Mouse (Mus musculus): ENCODE results near the gene Lclat1. TPM values are rescaled to one million over a fixed set of nuclear protein-coding genes. Genes with fewer than 3 reads are reported as not detected.

Gene Lclat1
- polyA plus RNA-seq, 1 experiment from 2014 or later: 15.2 TPM

DNA sequence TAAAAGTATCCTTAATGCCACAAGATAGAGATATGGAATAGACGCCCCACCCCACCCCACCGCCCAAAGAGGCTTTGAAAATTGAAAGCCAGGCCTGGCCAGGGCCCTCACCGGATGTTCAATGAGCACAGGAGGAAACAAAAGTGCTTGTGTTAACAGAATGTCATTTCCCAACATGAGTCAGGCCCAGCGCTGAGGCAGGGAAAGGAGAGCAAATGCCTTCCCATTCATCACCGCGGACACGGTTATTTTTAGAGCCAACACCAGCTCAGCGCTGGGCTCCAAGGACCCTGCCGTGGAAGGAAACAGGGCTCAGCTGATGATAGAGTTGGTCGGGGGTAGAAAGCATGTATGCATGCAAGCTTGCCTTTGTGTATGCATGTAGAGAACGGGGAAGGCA lies 40.4 kb upstream of the Lclat1 start:
- no peaks in the 10 kb centered on the region for H3K36me3 ChIP-seq (ENCODE audit: control insufficient read depth, insufficient read depth, low read length)
- H3K27ac ChIP-seq (ENCODE audit: low read depth, low read length): no peak overlapping the region
- WGBS: 76% methylated on average over 11 of the region's 11 CpGs
- no peak overlapping the region for H3K4me3 ChIP-seq (ENCODE audit: low read depth, low read length)
- no peak overlapping the region for H3K9ac ChIP-seq (ENCODE audit: low read length)
- H3K4me2 ChIP-seq (ENCODE audit: low read depth, low read length, severe bottlenecking): no peak overlapping the region
- no peaks in the 10 kb centered on the region for H3K27me3 ChIP-seq (ENCODE audit: control insufficient read depth, insufficient read depth, low read length)
- ATAC-seq (replicated peaks; ENCODE audit: low FRiP score) (no peak), DNase-seq (ENCODE audit: low spot score) (no peak)
- no peaks in the 10 kb centered on the region for H3K9me3 ChIP-seq (ENCODE audit: control insufficient read depth, low read length)
- H3K4me1 ChIP-seq (replicated peaks; ENCODE audit: control insufficient read depth, insufficient read depth, low read length): no peaks in the 10 kb centered on the region

DNA sequence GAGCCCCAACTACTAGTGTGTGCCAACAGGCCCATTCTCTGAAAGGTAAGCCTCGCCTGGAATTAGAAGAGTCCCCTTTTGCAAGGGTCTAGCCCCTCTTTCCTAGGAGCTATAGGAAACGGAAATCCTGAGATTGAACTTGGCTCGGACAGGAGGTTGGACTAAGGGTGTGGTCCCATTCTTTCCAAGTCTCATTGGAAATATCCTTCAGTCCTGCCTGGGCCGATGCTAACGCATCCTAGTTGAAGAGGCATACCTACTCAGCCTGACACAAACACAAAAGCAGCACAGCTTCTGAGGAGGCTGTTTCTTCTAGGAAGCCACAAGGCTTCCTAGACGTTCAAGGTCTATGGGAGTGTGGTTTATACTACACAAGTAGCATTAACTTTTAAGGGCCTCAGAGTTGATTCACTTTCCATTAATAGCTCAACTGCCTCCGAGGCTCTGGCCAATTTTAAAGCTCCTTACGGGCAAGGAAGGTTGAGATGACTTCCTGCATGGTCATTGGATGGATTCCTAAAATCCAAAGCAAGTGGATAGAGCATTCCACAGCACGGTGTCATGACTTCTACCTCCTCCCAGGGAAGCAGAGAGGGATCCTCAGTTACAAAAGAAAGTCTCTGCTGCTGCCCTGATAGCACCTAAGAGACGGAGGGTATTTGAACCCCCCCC lies 39.3 kb upstream of the Lclat1 start:
- no peak overlapping the region for H3K9ac ChIP-seq (ENCODE audit: low read length)
- H3K4me1 ChIP-seq (replicated peaks; ENCODE audit: control insufficient read depth, insufficient read depth, low read length): no peaks in the 10 kb centered on the region
- 85% methylated on average over 10 of the region's 10 CpGs for WGBS
- H3K27me3 ChIP-seq (ENCODE audit: control insufficient read depth, insufficient read depth, low read length): no peaks in the 10 kb centered on the region
- H3K4me2 ChIP-seq (ENCODE audit: low read depth, low read length, severe bottlenecking): no peak overlapping the region
- no peak overlapping the region for H3K4me3 ChIP-seq (ENCODE audit: low read depth, low read length)
- no peaks in the 10 kb centered on the region for H3K9me3 ChIP-seq (ENCODE audit: control insufficient read depth, low read length)
- no peaks in the 10 kb centered on the region for H3K36me3 ChIP-seq (ENCODE audit: control insufficient read depth, insufficient read depth, low read length)
- ATAC-seq (replicated peaks; ENCODE audit: low FRiP score): no peak
- H3K27ac ChIP-seq (ENCODE audit: low read depth, low read length): no peak overlapping the region
- DNase-seq (ENCODE audit: low spot score): no peak

DNA sequence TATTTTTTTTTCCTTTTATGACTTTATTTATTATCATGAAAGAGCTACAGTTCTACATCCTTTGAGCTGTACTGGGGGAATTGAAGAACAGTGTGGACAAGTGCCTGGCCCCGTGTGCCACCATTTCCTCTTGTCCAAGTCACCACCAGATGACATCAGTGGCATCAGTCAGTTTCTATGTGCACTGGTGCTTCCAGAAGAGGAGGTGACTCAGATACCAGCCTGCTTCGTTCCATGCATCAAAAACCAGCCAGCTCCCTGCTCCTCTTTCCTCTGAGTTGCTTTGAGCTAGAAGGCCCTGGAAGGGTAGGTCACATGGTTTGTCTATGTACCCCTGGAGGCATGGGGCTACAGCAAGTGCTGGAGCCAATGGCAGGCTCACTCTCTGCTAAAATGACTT lies 37.3 kb upstream of the Lclat1 start:
- no peak overlapping the region for H3K4me3 ChIP-seq (ENCODE audit: low read depth, low read length)
- H3K27me3 ChIP-seq (ENCODE audit: control insufficient read depth, insufficient read depth, low read length): no peaks in the 10 kb centered on the region
- DNase-seq (ENCODE audit: low spot score) (no peak), ATAC-seq (replicated peaks; ENCODE audit: low FRiP score) (no peak)
- H3K9ac ChIP-seq (ENCODE audit: low read length): no peak overlapping the region
- no peak overlapping the region for H3K27ac ChIP-seq (ENCODE audit: low read depth, low read length)
- H3K4me1 ChIP-seq (replicated peaks; ENCODE audit: control insufficient read depth, insufficient read depth, low read length): no peaks in the 10 kb centered on the region
- H3K4me2 ChIP-seq (ENCODE audit: low read depth, low read length, severe bottlenecking): no peak overlapping the region
- H3K36me3 ChIP-seq (ENCODE audit: control insufficient read depth, insufficient read depth, low read length): no peaks in the 10 kb centered on the region
- WGBS: 82% methylated on average over 2 of the region's 2 CpGs
- no peaks in the 10 kb centered on the region for H3K9me3 ChIP-seq (ENCODE audit: control insufficient read depth, low read length)

DNA sequence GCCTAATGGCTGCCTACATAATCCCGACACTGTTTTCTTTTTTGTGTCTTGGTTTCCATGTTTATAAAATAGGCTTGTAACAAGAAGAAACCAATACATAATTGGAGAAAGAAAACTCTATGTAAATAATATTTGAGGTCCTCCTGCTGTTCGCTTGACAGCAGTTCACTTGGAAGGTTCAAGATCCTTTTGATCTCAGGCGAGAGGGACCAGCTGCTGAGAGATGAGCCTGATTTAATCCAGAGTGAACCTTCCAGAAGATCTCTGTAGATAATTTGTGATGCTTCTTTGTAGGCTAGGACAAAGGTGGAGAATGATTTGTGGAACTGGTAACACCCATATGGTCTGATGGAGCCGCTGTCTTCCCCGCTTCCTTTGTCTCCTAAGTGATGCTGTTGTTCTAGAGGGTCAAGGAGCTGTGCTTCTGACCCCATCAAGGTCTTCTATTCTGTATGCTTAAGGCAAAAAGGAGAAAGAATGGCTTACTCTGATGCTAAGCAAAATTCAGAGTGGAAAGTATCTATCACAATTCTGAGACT lies 36.0 kb upstream of the Lclat1 start:
- H3K4me1 ChIP-seq (replicated peaks; ENCODE audit: control insufficient read depth, insufficient read depth, low read length): no peaks in the 10 kb centered on the region
- DNase-seq (ENCODE audit: low spot score) (no peak), ATAC-seq (replicated peaks; ENCODE audit: low FRiP score) (no peak)
- H3K4me2 ChIP-seq (ENCODE audit: low read depth, low read length, severe bottlenecking): no peak overlapping the region
- 78% methylated on average over 5 of the region's 5 CpGs for WGBS
- H3K9me3 ChIP-seq (ENCODE audit: control insufficient read depth, low read length): no peaks in the 10 kb centered on the region
- no peak overlapping the region for H3K27ac ChIP-seq (ENCODE audit: low read depth, low read length)
- H3K4me3 ChIP-seq (ENCODE audit: low read depth, low read length): no peak overlapping the region
- no peak overlapping the region for H3K9ac ChIP-seq (ENCODE audit: low read length)
- H3K27me3 ChIP-seq (ENCODE audit: control insufficient read depth, insufficient read depth, low read length): no peaks in the 10 kb centered on the region
- no peaks in the 10 kb centered on the region for H3K36me3 ChIP-seq (ENCODE audit: control insufficient read depth, insufficient read depth, low read length)

DNA sequence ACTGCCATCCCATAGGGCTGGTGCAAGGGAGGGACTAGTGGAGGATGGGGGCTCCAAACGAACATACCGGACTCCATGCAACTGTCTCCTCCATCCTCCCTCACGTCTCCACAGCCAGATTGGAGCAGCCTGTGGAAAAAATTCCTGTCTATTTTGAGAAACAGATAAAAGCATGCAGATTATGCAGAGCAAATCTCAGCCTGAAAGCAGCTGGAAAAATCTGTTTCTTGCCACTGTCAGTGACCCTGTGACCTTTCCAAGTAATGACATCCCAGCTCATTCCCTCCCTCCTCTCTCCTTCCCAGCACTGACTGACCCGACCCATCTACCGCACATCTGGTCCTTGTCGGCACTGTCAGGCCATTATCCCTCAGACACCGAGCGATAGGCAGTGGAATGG lies 35.5 kb upstream of the Lclat1 start:
- no peak overlapping the region for H3K9ac ChIP-seq (ENCODE audit: low read length)
- DNase-seq (ENCODE audit: low spot score): no peak

DNA sequence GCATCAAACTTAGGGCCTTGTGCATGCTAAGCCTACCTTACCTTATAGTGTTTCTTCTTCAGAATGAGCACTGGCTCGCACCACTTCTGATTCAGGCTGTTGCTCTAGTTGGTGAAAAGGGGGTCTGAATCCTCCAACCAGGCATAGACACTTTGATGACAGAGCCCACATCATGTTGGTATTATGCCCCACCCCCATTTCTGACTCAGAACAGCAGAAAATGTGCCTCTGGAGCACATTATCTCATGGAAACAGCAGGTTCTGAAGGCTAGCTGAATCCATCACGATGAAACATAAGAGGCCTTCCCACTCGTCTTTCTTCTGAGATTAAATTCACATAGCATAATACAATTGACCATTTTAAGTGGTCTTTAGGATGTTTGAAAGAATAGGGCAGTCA lies 33.2 kb upstream of the Lclat1 start:
- Histone ChIP-seq H3K4me1 (replicated peaks; ENCODE audit: control insufficient read depth, insufficient read depth, low read length) (no peaks in the 10 kb centered on the region), H3K4me3 (ENCODE audit: low read depth, low read length) (no peak overlapping the region), H3K9ac (ENCODE audit: low read length) (no peak overlapping the region), H3K36me3 (ENCODE audit: control insufficient read depth, insufficient read depth, low read length) (no peaks in the 10 kb centered on the region), H3K27ac (ENCODE audit: low read depth, low read length) (no peak overlapping the region), H3K9me3 (ENCODE audit: control insufficient read depth, low read length) (no peaks in the 10 kb centered on the region), H3K4me2 (ENCODE audit: low read depth, low read length, severe bottlenecking) (no peak overlapping the region), H3K27me3 (ENCODE audit: control insufficient read depth, insufficient read depth, low read length) (no peaks in the 10 kb centered on the region)
- DNase-seq (ENCODE audit: low spot score) (no peak), ATAC-seq (replicated peaks; ENCODE audit: low FRiP score) (no peak)
- WGBS: 86% methylated on average over 3 of the region's 3 CpGs

More for the DNA sequence above, 35.5 kb upstream of the Lclat1 start:
- Histone ChIP-seq H3K27me3 (ENCODE audit: control insufficient read depth, insufficient read depth, low read length) (no peaks in the 10 kb centered on the region), H3K36me3 (ENCODE audit: control insufficient read depth, insufficient read depth, low read length) (no peaks in the 10 kb centered on the region), H3K4me1 (replicated peaks; ENCODE audit: control insufficient read depth, insufficient read depth, low read length) (no peaks in the 10 kb centered on the region), H3K4me2 (ENCODE audit: low read depth, low read length, severe bottlenecking) (no peak overlapping the region), H3K4me3 (ENCODE audit: low read depth, low read length) (no peak overlapping the region), H3K9me3 (ENCODE audit: control insufficient read depth, low read length) (no peaks in the 10 kb centered on the region), H3K27ac (ENCODE audit: low read depth, low read length) (no peak overlapping the region)
- WGBS: 73% methylated on average over 8 of the region's 8 CpGs
- ATAC-seq (replicated peaks; ENCODE audit: low FRiP score): no peak

DNA sequence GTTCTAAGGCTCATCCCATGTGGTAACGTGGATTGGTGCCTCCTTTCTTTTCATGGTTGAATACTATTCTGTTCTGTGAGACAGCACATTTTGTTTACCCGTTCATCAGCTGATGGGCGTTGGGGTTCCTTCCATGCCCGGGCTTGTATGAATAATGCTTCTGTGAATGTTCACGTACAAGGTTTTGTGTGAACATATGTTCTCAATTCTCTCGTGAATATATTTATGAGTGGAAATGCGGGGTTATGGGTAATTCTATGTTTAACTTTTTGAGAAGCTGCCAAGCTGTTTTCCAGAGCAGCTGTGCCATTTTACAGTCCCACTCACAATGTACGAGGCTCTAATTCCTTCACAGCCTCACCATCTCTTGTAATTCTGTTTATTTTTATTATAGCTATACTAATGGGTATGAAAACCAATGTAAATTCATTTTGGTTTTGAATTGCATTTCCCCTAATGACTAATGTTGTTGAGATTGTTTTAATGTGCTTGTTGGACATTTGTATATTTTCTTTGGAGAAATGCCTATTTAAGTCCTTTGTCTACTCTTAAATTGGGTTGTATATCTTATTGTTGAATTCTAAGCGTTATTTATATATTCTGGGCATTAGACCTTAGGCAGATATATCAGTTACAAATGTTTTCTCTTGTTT lies 32.4 kb upstream of the Lclat1 start:
- no peak for DNase-seq (ENCODE audit: low spot score)
- ATAC-seq (replicated peaks; ENCODE audit: low FRiP score): no peak
- WGBS: 86% methylated on average over 9 of the region's 9 CpGs

DNA sequence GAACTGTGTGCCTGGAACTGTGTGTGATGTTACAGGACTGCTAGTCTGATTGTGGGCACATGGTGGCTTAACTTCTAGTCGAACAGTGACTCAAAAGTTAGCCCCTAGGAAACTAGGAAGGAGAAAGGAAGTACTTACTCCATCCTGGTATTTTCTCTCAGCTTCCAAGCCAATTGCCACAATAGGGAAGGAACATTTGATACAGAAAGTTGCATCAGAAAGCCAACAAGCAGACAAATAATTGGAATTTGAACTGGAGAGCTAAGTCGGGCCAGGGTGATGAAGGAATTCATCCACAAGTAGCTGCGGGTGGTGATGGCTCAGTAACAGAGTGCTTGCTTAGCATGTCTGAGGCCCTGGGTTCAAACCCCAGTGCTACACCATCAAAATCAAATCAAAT lies 30.1 kb upstream of the Lclat1 start:
- no peak overlapping the region for H3K4me3 ChIP-seq (ENCODE audit: low read depth, low read length)
- 91% methylated on average over 3 of the region's 3 CpGs for WGBS
- no peaks in the 10 kb centered on the region for H3K27me3 ChIP-seq (ENCODE audit: control insufficient read depth, insufficient read depth, low read length)

More for the DNA sequence above, 32.4 kb upstream of the Lclat1 start:
- Histone ChIP-seq H3K4me1 (replicated peaks; ENCODE audit: control insufficient read depth, insufficient read depth, low read length) (no peaks in the 10 kb centered on the region), H3K27me3 (ENCODE audit: control insufficient read depth, insufficient read depth, low read length) (no peaks in the 10 kb centered on the region), H3K27ac (ENCODE audit: low read depth, low read length) (no peak overlapping the region), H3K4me2 (ENCODE audit: low read depth, low read length, severe bottlenecking) (no peak overlapping the region), H3K9ac (ENCODE audit: low read length) (no peak overlapping the region), H3K36me3 (ENCODE audit: control insufficient read depth, insufficient read depth, low read length) (no peaks in the 10 kb centered on the region), H3K9me3 (ENCODE audit: control insufficient read depth, low read length) (no peaks in the 10 kb centered on the region), H3K4me3 (ENCODE audit: low read depth, low read length) (no peak overlapping the region)

More for the DNA sequence above, 30.1 kb upstream of the Lclat1 start:
- H3K9ac ChIP-seq (ENCODE audit: low read length): no peak overlapping the region
- ATAC-seq (replicated peaks; ENCODE audit: low FRiP score) (no peak), DNase-seq (ENCODE audit: low spot score) (no peak)
- H3K9me3 ChIP-seq (ENCODE audit: control insufficient read depth, low read length): no peaks in the 10 kb centered on the region
- H3K4me2 ChIP-seq (ENCODE audit: low read depth, low read length, severe bottlenecking): no peak overlapping the region
- H3K36me3 ChIP-seq (ENCODE audit: control insufficient read depth, insufficient read depth, low read length): no peaks in the 10 kb centered on the region
- no peaks in the 10 kb centered on the region for H3K4me1 ChIP-seq (replicated peaks; ENCODE audit: control insufficient read depth, insufficient read depth, low read length)
- H3K27ac ChIP-seq (ENCODE audit: low read depth, low read length): no peak overlapping the region
